In genomic region chr3:14886102-14887098, GRCm38 (mm10) we compare ENCODE assay signal across 8 mouse cellular contexts. TPM values are rescaled to one million over a fixed set of nuclear protein-coding genes. Genes with fewer than 3 reads are reported as not detected.
DNase-seq lines count a peak whose midpoint lies in the region; ATAC-seq and TF ChIP-seq lines count a peak whose summit lies in the region.

TSS of gene Car2 (plus strand) at chr3:14886273.

- no peaks in the 10 kb centered on the region for H3K9me3 ChIP-seq in lung, postnatal 0 days (ENCODE audit: low read length)

- WGBS in lung, postnatal 0 days: under 1% methylated on average over 82 of the region's 95 CpGs

- ATAC-seq in hematopoietic stem cell, adult 5-6 weeks (replicated peaks in 1 of 2; ENCODE audit: insufficient read depth in 1 of 2, low FRiP score in 2 of 2, low TSS enrichment in 1 of 2, low read depth in 1 of 2, poor library complexity in 2 of 2, severe bottlenecking in 2 of 2): peak; percentile 81 to 83
- peak; percentile 84 for ATAC-seq in lung, postnatal 0 days

- H3K4me2 ChIP-seq in lung, postnatal 0 days (replicated peaks; ENCODE audit: low read depth, low read length): peak within 1 kb of the TSS; percentile 78

- TF ChIP-seq CTCF in lung, postnatal 0 days (IDR thresholded peaks at IDR 0.05): peak; percentile 73

- no peaks in the 10 kb centered on the region for H3K36me3 ChIP-seq in lung, postnatal 0 days (ENCODE audit: insufficient read depth, low read length)

- no peaks in the 10 kb centered on the region for H3K27me3 ChIP-seq in lung, postnatal 0 days (replicated peaks; ENCODE audit: insufficient read depth, low read length)

- peak within 1 kb of the TSS; percentile 90 for H3K27ac ChIP-seq in lung, postnatal 0 days (ENCODE audit: low read length)

- H3K9ac ChIP-seq in lung, postnatal 0 days (replicated peaks; ENCODE audit: low read depth): peak within 1 kb of the TSS; percentile 82

- TF ChIP-seq EP300 in lung, postnatal 0 days (IDR thresholded peaks at IDR 0.05): no peak

- H3K4me1 ChIP-seq in lung, postnatal 0 days (ENCODE audit: insufficient read depth, low read depth, low read length): peaks cover 9% of the 10 kb centered on the region

- DNase-seq in Muller cell, postnatal 12 days (ENCODE audit: inconsistent ontology term): peak; percentile 93
- peak; percentile 65 for DNase-seq in cerebellum, adult 9-11 months
- DNase-seq in frontal cortex, adult 2 months (ENCODE audit: extremely low spot score in 1 of 2, low spot score in 1 of 2): peak in 1 of 2 experiments; percentile 72
- peak; percentile 69 to 85 for DNase-seq in layer of hippocampus, postnatal 10 days (ENCODE audit: low spot score in 2 of 2)
- peak; percentile 85 for DNase-seq in lung, postnatal 0 days (ENCODE audit: low spot score)
- peak; percentile 64 for DNase-seq in ovary, postnatal 14 days (ENCODE audit: low spot score)
- DNase-seq in thymus, postnatal 36 days: peak; percentile 71 to 74

- peak within 1 kb of the TSS; percentile 94 for H3K4me3 ChIP-seq in lung, postnatal 0 days (ENCODE audit: low read depth, low read length)

RNA-seq across cellular contexts. Expression of gene Car2, which starts in this region (rescaled TPM):
- 372 and 405 TPM in 2 replicates for polyA plus RNA-seq in frontal cortex, adult 2 months (2012; rRNA removed)
- total RNA-seq in hematopoietic stem cell, adult 5-6 weeks (2017): 515 and 627 TPM in 2 replicates
- 10 to 100 TPM; 62.4 to 64.3 TPM for total RNA-seq in layer of hippocampus, postnatal 10 days (2021)
- 358 and 359 TPM in 2 replicates for polyA plus RNA-seq in lung, postnatal 0 days (2015; fragmentation: Nextera tagmentation; extraction: Ambion mirVana)
